Mouse (Mus musculus): ENCODE results near the gene Spdye4c. TPM values are rescaled to one million over a fixed set of nuclear protein-coding genes. Genes with fewer than 3 reads are reported as not detected.

Spdye4c gene
- polyA plus RNA-seq, 1 experiment from 2014 or later = not detected

DNA sequence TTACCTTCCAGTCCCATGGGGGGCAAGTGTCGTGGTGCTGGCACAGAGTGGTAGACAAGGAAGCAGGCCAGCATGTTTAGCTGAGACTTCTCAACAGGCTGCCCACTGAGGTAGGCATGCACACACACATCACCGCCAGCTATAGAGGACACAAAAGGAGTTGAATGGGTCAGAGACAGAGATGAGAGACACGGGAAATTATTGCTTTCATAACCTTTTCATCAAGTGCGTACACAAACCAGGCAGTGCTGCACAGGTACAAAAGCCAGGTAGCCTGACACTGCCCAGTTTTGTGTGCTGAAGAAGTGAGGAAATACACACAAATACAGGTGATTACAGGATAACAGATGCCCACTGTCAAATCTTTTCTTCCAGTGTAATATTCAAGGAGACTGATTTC, 24.4 kb downstream of the Spdye4c start:
- TF ChIP-seq CTCF (IDR thresholded peaks at IDR 0.05; ENCODE audit: low read depth) = no peak

DNA sequence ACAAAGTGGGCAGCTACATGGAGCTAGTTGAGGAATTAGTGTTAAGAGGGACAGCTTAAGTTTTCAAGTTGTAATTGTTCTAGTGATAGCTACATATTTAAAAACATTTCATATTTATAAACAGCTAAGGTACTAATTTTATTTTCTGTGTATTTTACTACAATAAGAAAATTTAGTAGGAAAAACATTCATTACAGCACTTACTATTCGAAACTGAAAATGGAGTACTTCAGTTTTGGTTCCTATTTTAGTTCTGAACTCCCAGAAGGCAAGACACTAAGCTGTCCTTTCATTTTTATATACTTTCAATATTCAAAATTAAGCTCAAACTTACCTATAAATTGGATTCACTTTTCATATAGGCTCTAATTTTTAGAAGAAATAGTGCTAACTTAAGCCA, 29.6 kb downstream of the Spdye4c start:
- TF ChIP-seq CTCF (IDR thresholded peaks at IDR 0.05; ENCODE audit: low read depth) = no peak
- ATAC-seq = no peak
- WGBS = 95% methylated on average over 1 of the region's 1 CpGs
- Histone ChIP-seq H3K36me3 (ENCODE audit: control insufficient read depth, insufficient read depth) (peaks cover 84% of the 10 kb centered on the region), H3K9me3 (ENCODE audit: control insufficient read depth) (no peaks in the 10 kb centered on the region), H3K4me1 (replicated peaks; ENCODE audit: control insufficient read depth, insufficient read depth, low read length) (no peaks in the 10 kb centered on the region), H3K4me2 (replicated peaks; ENCODE audit: low read depth) (no peak overlapping the region), H3K4me3 (ENCODE audit: low read depth, low read length) (no peak overlapping the region), H3K27ac (ENCODE audit: low read depth, low read length) (no peak overlapping the region), H3K9ac (ENCODE audit: low read depth, low read length) (no peak overlapping the region), H3K27me3 (replicated peaks; ENCODE audit: control insufficient read depth, insufficient read depth, low read length) (no peaks in the 10 kb centered on the region)

More for the DNA sequence above, 24.4 kb downstream of the Spdye4c start:
- Histone ChIP-seq H3K36me3 (ENCODE audit: control insufficient read depth, insufficient read depth) (peaks cover 71% of the 10 kb centered on the region), H3K9me3 (ENCODE audit: control insufficient read depth) (no peaks in the 10 kb centered on the region), H3K4me3 (ENCODE audit: low read depth, low read length) (no peak overlapping the region), H3K4me1 (replicated peaks; ENCODE audit: control insufficient read depth, insufficient read depth, low read length) (0 out of 2 replicates have a peak, but pooled peaks cover 3% of the 10 kb centered on the region), H3K9ac (ENCODE audit: low read depth, low read length) (no peak overlapping the region), H3K27me3 (replicated peaks; ENCODE audit: control insufficient read depth, insufficient read depth, low read length) (no peaks in the 10 kb centered on the region), H3K27ac (ENCODE audit: low read depth, low read length) (no peak overlapping the region), H3K4me2 (replicated peaks; ENCODE audit: low read depth) (no peak overlapping the region)
- 91% methylated on average over 4 of the region's 4 CpGs for WGBS
- no peak for ATAC-seq

Other genes starting within 250 kb of the Spdye4c start
- gene Anapc1, start 96.2 kb downstream of the Spdye4c start, polyA plus RNA-seq (2015; fragmentation: Nextera tagmentation; extraction: Ambion mirVana) = 14.0 and 15.6 TPM in 2 replicates
- gene Mertk, start 107.7 kb downstream of the Spdye4c start, polyA plus RNA-seq (2015; fragmentation: Nextera tagmentation; extraction: Ambion mirVana) = 16.2 and 16.8 TPM in 2 replicates
- gene Tmem87b, start 226.9 kb downstream of the Spdye4c start, polyA plus RNA-seq (2015; fragmentation: Nextera tagmentation; extraction: Ambion mirVana) = 108 and 112 TPM in 2 replicates

Measured in intestine, postnatal 0 days (tissue).